Mouse (Mus musculus) heart, adult 8-10 months (tissue): ENCODE data around the gene BC024978. TPM values are rescaled to one million over a fixed set of nuclear protein-coding genes. Genes with fewer than 3 reads are reported as not detected.
A peak's percentile ranks its signal among the peaks of the same experiment; 100 is the strongest.
"Not testable (repeated sequence)": the region's sequence is repeated elsewhere in the genome, so short reads cannot be mapped to it uniquely, and the experiment has no call there.

Experiments used
- DNase-seq: peaks from one replicate; pipeline ENCODE4 v3.0.0; 2022; ENCODE audit warnings: low spot score
- total RNA-seq, 4 experiments: library from RNA; stranded (reverse); gene quantifications; 2 replicates each; pipeline ENCODE4 v1.2.4; 2022

The BC024978 gene
- total RNA-seq, 4 experiments from 2014 or later, result 14.1 to 19.5 (median 15.8) TPM

DNA sequence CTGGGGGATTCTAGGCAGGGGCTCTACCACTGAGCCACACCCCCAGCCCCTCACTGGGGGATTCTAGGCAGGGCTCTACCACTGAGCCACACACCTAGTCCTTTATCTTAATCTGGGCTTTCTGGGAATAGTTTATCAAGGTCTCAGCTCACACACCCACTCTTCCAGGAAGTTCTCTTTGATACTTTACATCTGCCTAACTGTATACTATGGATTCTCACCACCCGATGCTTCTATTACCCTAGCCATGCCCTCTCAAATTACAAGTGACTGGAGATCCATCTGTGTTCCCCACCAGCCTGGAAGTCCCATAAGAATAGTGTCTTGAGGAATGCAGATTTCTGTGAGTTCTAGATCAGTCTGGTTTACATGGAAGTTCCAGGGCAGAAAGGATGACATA is 27.0 kb downstream of the BC024978 start:
- no peak for DNase-seq

DNA sequence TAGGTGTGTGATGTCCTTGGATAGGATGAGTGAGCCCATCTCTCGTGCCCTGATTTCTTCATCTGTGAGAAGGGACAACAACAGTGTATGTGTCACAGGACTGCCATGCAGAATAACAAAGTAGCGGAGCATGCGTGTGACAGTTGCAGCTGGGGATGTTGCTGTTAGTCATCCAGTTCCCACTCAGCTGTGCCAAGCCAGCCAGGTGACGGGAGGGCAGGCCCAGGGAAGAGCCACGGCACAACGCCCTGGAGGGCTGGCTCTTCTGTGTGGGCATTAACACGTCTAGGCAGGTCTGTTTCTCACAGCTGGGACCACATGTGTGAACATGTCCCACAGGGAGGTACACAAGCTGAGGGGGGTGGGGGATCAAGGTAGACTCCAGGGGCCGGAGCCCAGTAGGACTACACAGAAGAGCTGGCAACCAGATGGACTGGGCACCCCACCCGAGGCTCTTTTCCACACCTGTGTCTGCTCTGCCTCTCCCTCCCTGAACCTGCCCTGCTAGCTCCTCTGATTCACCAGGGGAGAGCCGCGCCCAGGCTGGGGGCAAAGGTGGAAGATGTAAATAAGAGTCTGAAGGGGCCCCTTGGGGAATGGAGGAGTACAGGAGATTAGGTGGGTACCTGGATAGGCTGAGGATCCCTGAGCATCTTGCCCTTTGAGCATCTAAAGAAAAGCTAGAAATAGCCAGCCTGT is 29.4 kb downstream of the BC024978 start:
- peak; percentile 35 for DNase-seq

DNA sequence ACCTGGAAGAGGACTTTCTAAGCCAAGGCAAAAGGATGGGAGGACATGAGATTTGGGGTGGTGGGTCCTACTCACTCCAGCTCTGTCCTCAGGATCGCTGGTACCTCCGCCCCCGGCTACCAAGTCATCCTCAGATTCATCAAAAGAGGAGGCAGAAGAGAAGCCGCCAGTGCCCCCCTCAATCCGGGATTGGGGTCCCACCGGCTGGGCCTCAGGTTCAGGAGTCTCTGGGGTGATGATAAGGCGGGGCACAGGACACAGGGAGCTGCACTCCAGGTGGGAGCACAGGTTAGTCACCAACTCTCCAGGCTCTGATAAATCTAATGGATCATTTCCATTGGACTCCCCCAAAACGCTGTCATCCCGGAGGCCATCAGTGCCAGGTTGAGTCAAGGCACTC is 31.7 kb downstream of the BC024978 start:
- DNase-seq, result no peak

GRCm38 (mm10) chr7:27227676-27228075 is 32.1 kb downstream of the BC024978 start:
- DNase-seq, result no peak

DNA sequence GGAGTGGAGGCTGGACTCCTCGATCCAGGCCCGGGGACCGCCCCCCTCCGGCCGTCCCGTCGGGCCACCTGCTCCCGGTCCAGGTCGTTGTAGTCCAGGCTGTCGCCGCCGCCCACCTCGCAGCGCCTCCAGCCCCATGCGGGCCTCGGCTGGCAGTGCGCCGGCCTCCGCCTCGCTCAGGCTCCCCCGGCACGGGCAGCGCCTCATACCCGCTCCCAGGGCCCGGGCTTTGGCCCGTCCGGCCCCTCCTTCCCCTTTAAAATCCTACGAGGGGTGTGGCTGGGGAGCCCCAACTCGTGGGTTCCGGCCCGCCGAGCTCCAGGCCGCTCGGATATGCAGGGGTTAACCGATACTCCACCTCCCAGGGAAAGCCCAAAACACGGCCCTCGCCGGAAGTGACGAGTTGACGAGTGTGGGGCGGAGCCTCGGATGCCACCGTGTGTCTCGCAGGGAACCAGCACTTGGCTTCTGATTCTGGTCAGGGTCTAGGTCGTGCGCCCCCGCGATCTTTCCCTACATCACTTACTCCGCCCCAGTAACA is 32.8 kb downstream of the BC024978 start, which contains the start of gene Itpkc:
Itpkc (minus strand) TSS at position 381 of the 541 bp plus-strand sequence.
- peak; percentile 91 for DNase-seq

DNA sequence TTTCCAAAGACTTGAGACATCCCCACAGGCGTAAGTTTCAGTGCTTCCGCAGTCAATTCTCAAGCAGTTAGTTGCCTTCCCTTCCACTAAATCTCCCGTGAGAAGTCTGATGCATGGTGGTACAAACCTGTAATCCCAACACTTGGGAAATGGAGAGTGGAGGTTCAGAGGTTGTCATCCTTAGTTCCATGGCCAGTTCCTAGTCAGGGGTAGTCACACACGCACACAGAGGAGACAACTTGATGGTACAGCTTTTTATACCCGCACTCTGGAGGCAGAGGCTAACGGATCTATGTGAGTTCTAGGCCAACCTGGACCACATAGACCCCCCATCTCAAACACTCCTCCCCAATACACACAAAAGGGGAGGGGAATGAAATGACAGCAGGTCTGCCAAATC is 33.3 kb downstream of the BC024978 start:
- no peak for DNase-seq

DNA sequence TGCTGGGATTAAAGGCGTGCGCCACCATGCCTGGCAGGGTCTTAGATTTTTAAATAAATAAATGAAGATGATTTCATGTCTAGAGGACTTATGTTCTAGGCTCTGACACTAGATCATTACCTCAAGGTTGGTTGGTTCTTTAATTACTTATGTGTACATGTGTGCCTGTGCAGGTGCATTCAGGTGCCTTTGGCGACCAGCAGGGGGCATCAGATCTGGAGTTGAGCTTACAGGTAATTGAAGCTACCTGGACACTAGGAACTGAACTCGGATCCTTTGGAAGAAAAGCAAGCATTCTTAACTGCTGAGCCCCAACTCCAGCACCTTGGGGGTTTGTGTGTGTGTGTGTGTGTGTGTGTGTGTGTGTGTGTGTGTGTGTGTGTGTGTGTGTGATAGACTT is 35.2 kb downstream of the BC024978 start:
- no peak for DNase-seq

DNA sequence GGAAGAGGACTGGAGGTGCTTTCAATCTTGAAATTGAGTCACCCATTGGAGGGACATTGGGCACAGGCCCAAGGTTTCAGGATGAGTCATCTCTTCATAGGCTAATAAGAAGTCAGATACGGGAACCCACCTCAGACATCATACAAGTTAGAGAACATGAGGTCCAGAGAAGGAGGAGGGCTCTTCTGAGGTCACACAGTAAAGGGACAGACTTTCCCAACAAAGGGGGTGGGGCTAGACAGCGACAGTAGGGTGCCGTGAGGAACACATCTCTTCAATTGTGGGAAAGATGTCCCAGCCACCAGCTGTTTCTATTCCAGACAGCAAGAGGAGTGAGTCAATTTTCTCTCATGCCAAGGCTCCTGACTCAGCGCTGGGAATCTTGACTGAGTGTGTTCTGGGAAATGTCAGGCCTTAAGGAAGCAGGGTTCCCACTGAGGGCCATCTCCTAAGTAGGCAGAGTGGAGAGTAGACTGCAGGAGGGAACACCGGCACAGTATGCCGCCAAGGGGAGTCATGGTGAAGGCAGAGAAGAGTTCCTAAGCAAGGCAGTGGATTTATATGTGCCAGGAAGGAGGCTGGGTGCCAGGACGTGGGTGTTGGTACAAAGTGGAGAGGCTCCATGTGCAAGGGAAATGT is 36.2 kb downstream of the BC024978 start:
- DNase-seq, result peak; percentile 60

DNA sequence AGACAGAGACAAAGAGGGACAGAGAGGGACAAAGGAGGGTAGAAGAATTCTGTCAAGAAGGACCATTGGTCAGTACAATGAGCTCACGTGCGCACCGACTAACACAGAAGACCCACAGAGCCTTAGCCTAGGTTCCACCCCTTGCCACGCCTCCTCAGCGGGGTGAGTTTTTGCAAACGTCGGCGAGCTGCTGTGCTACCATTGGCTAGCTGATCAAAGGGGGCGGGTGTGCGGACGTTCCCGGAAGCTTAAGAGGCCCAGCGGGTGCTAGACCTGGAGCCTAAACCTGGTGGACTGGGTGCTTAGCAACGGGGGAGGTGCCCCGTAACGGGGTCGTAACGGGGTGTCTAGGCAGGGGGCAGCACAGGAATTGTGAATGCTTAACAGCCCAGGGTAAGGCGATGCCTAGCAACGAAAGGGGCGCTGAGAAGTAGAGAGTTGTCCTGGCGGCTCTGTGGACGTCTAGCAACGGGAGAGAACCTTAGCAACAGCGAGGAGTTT is 37.2 kb downstream of the BC024978 start, which contains the start of gene Coq8b:
Coq8b (plus strand) TSS at position 243 of the 501 bp plus-strand sequence.
- DNase-seq, result peak; percentile 95

DNA sequence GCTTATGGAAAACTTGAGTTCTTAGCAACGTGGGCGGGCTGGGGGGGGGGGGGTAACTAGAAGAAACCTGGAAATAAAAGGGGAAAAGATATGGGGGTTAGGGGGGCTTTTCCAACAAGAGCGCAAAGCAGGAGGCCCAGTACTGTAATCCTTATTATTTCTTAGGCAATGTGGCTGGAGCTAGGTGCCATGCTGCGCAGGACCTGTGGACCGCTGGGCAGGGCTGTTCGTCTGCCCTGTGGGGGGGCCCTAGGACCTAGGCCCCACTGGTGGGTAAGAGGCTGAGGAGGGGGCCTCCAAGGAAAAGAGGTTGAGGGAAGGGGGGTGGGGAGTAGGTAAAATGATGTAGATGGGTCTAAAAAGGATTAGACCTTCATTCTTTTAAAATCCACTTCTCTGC is 37.7 kb downstream of the BC024978 start:
- DNase-seq, result no peak

DNA sequence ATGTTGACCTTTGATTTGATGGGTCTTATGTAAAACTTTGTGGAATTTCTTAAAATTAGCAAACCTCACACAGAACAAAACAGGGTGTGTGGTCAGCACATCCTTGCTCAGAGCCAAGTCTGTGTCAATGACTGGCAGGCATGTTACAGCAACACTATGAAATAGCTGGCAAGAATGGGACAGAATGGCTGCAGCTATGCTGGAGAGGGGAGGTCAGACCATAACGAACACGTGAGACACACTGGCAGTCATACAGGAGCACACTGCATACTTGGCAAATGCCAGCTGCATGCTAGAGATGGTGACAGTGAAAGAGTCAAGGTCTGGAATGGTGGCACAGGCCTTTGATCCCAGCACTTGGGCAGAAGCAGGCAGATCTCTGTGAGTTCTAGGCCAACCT is 40.1 kb downstream of the BC024978 start:
- no peak for DNase-seq

GRCm38 (mm10) chr7:27237527-27237926 is 41.9 kb downstream of the BC024978 start:
- DNase-seq, result no peak

- no peak for DNase-seq
Measured at GRCm38 (mm10) chr7:27238568-27238967, 43.0 kb downstream of the BC024978 start.

GRCm38 (mm10) chr7:27243211-27243610 is 47.6 kb downstream of the BC024978 start:
- DNase-seq, result no peak

DNA sequence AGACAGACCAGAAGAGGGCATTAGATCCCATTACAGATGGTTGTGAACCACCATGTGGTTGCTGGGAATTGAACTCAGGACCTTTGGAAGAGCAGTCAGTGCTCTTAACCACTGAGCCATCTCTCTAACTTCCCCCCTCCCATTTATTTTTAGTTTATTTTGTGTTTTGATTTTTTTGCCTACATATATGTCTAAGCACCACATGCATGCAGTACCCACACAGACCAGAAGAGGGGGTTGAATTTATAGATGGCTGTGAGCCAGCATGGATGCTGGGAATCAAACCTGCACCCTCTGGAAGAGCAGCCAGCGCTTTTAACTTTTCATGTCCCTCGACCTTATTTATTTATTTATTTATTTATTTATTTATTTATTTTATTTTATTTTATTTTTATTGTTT is 48.5 kb downstream of the BC024978 start:
- not testable (repeated sequence) for DNase-seq

- DNase-seq, result no peak
Measured at GRCm38 (mm10) chr7:27249146-27249545, 53.6 kb downstream of the BC024978 start.

- no peak for DNase-seq
Measured at GRCm38 (mm10) chr7:27249928-27250327, 54.3 kb downstream of the BC024978 start.

- no peak for DNase-seq
Measured at GRCm38 (mm10) chr7:27251946-27252345, 56.4 kb downstream of the BC024978 start.

DNA sequence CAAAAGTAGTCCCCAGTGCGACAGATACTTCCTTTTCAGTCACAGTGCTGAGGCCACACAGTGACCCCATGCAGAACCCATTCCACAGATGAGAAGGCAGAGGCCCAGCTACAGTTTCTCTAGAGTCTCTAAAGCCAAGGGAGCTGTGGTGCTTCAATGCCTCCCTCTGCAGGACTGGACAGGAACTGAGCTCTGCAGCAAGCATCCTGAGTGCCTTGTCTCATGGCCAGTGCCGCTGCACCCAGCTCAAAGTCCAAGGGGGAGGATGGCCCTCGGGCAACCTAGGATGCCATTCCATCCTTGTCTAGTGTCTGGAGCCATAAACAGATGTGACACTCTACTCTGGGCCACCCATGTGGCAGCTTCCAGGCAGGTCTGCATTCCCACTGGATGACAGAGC is 60.1 kb downstream of the BC024978 start:
- DNase-seq, result no peak

DNA sequence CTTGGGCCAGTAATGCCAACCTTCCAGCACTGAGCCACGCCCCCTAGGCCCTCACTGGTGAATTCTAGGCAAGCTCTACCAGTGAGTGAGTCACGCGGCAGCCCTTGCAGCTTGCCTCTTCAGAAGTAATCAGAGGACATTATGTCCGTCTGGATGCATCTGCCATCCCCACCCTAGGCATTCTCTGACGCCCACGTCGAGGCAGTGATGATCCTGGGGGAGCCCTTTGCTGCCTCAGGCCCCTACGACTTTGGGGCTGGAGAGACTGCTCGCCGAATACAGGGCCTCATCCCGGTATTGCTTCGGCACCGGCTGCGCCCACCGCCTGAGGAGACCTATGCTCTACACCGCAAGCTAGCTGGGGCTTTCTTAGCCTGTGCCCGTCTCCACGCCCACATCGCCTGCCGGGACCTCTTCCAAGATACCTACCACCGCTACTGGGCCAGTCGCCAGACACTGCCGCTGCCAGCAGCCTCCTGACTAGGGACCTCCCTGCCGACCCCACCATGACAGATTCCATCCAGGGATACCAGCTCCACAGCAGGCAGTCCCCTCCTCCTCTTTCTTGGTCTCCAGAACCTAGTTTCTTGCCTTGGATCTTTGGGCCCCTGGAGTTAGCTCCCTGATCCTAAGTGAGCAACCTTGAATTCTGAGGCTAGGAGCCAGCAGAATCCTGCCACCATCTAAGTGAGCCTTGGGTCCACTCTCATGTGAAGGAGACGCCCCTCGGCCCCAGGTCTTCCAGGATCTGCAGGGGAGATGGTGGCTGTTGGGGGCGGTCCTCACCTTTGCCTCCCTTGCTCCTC is 61.7 kb downstream of the BC024978 start:
- no peak for DNase-seq

GRCm38 (mm10) chr7:27257852-27258204 is 62.2 kb downstream of the BC024978 start:
- no peak for DNase-seq
